Mouse (Mus musculus): ENCODE measurements at regions not wholly inside any gene's neighbourhood (a gene's known extent, or its start where the extent isn't known, plus 50 kb on each side); places are given as distances from the start of the nearest gene placed in this dataset.

DNA sequence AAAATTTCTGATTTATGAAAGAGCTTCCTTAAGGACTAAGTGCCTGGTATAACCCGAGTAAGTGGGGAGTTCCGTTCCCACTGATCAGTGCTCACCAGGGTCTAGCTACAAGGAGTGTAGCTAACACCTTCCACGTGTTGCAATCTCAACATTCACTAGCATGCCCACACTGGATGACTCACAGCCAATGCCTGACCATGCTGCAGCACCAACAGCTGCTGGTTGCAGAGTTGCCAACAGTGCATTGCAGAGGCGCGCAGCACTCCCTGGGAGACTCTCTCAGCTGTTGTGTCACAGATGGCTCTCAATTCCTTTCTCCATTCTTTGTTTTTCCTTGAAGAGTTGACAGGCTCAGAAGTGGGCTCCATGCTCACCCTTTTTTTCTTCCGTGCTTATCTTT is 787.5 kb upstream of the Tenm3 start:
- peak; percentile 17 for DNase-seq

GRCm38 (mm10) chr8:49627966-49628495 is 784.3 kb upstream of the Tenm3 start:
- no peak for DNase-seq

GRCm38 (mm10) chr8:49595501-49595900 is 751.8 kb upstream of the Tenm3 start:
- DNase-seq = no peak

DNA sequence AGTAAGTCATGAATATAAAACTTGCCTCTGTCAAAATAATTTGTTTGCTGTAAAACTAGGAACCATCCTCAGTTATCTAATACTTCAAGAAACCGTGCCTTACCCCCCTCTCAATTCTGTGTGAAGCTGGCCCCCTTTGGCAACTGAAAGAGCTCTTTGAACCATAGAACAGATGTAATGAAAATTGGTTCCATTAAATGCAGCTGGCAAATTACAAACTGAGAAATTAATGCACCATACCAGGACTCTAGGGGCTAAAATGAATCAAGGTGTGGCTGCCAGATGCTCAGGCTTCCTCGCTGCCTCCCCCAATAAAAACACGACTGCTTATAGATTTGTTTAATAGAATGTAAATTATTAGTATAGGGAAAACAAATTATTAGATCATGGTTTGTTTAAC is 723.7 kb upstream of the Tenm3 start:
- no peak for DNase-seq

GRCm38 (mm10) chr8:49563499-49564279 is 719.9 kb upstream of the Tenm3 start:
- DNase-seq = no peak

GRCm38 (mm10) chr8:49562976-49563375 is 719.2 kb upstream of the Tenm3 start:
- no peak for DNase-seq

- no peak for DNase-seq
Measured at GRCm38 (mm10) chr8:49555724-49556457, 712.1 kb upstream of the Tenm3 start.

GRCm38 (mm10) chr8:49553175-49553574 is 709.4 kb upstream of the Tenm3 start:
- DNase-seq = peak; percentile 10

- DNase-seq = no peak
Measured at GRCm38 (mm10) chr8:49543321-49543720, 699.6 kb upstream of the Tenm3 start.

DNA sequence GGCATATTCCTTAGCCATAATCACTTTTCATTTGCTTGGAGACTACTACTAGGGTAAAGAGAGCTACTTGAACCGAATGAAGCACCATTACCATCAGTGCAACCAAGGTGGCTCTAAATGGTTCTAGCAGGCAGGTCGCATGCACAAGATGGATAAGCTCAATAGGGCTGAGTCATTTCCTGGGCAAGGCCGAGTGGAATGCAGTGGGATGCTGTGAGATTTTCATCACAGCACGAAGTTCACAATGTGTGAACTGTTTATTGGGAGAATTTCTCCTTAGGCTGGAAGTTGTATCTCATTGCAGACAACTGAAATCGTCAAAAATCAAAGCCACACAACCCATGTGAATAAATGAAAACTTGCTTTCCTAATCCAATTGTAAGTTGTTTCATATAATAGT is 697.6 kb upstream of the Tenm3 start:
- DNase-seq = no peak

GRCm38 (mm10) chr8:49533412-49534351 is 689.9 kb upstream of the Tenm3 start:
- DNase-seq = no peak

- peak; percentile 4 for DNase-seq
Measured at GRCm38 (mm10) chr8:49529294-49529693, 685.5 kb upstream of the Tenm3 start.

- no peak for DNase-seq
Measured at GRCm38 (mm10) chr8:49492906-49493305, 649.2 kb upstream of the Tenm3 start.

DNA sequence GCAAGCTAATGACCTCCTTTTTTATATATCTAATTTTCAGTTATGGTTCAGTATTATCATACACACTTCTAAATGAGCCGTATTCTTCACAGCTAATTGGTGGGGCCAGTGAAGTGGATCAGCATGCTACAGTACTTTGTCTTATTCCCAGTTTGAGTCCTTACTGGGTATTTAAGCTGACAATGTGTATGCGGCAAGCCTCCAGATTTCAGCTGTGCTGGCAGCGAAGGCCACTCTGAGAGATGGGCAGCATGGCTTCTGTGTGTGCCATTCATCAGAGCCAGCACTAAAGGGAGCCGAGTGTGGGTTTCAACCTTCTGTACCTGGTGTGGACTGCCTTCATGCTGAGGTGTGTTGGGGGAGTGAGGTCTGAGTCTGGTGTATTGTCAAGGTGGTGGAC is 641.5 kb upstream of the Tenm3 start:
- DNase-seq = no peak

DNA sequence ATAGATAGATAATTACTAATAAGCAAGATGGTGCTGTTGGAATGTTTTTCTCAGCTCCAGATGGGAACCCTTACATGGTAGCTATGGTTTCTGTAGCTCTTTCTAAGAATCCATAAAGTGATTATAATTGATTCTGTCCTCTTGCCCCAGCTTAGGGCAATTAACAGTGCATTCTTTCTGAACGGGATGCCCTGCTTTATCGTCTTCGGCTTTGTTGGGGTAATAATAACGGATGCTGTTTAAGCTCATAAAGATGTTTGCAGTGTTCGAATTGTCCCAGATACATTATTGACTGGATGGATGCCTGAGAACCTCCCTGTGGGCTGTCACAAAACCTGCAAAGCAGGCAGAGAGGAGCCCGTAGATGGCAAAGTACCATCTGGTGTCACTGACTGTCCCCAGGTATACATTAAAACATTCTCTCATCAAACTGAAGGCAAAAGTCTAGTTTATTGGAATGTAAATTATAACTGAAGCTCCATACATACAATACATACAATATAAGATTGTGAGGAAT is 637.8 kb upstream of the Tenm3 start:
- no peak for DNase-seq

DNA sequence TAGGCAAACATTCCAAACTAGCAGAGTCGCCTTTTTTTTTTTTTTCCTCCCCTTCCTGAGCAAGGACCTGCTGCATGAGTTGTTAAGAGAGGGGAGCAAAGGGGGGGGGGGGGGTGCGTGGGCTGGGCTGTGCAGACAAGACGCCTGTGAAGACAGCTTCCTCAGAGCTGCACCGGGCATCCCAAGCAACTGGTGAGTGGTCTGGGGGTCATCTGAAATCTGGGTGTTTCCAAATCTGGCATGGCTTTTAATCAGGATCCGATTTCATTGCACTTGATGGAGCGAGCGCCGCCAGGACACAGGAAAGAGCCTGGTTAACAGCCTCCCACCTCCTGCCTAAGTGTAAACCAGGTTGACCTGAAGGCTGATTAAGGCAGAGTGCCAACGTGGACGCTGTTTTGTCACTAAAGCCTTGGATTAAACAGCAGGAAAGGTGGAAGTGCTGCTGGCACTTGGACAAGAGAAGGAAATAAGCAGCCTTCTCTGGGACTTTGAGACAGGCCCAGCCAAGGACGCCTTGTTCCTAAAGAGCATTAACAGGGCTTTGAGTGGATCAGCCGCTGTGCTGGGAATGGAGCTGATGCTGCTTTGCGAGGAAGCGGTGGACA is 622.3 kb upstream of the Tenm3 start:
- no peak for DNase-seq

DNA sequence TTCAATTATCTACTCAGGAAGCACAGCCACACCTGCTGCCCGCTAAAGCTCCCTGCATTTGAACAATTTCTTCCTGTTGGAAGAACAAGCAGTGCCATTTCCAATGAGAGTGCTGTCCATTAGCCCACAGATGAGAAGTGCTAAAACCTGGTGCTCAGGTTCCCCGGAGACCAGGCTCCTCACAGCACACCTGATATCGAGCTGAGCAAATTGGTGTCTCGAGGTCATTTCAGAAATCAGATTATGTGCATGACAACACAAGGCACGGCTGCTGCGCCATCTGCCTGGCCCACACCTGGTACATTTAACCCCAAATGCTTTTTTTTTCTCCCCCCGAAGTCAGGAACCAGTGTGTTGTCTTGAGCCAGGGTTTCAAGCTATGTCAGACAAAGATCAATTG is 621.3 kb upstream of the Tenm3 start:
- no peak for DNase-seq

DNA sequence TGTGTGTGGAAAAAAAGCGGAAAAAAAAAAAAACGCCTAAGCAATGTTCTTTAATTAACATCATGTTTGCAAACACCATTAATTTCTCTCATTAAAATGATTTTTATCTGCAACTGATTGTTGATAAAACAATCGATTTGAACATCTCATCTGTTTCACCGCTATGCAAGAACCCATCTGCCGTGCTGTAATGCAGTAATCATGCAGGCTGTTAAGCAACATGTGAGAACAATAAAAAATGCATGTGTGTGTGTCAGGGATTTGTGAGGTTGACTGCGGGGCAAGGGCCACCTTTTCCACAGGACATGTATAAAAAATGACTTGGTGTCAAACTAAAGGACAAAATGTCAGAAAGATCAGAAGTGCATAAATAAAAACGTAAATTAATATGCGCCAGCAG is 618.9 kb upstream of the Tenm3 start:
- no peak for DNase-seq

- DNase-seq = no peak
Measured at GRCm38 (mm10) chr8:49461724-49462473, 618.1 kb upstream of the Tenm3 start.

DNA sequence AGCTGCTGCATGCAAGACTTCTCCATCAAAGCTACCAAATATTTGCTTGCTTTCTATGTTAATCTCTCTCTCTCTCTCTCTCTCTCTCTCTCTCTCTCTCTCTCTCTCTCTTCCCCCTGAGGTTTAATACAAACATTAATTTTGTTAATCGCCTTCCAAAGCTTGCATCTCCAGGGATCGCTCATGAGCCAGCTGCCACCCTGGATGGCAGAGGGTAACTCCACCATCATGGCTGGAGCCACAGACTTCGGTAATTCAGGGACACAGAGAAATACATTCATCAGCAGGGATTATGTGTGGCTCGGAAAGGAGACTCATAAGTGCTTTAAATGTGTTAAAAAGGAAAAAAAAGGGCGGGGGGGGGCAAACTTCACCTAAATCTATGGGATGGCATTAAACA is 601.7 kb upstream of the Tenm3 start:
- no peak for DNase-seq

- no peak for DNase-seq
Measured at GRCm38 (mm10) chr8:49441270-49441669, 597.5 kb upstream of the Tenm3 start.

All from gastrocnemius, postnatal 10 days (tissue).